16 mouse cellular contexts compared by ENCODE assay signal in genomic region chr8:83805612-83806011, GRCm38 (mm10).
DNase-seq lines count a peak whose midpoint lies in the region; ATAC-seq lines count a peak whose summit lies in the region.
"Had no signal": no experiment of that assay in that cellular context is flagged by ENCODE, and none has a peak within 500 bp of the region (broad histone marks: within the 10 kb centered on the region; RNA-seq: fewer than 3 reads in every experiment).

No protein-coding gene starts in this region.

- no peaks in the 10 kb centered on the region for H3K27me3 ChIP-seq in heart, embryonic 14.5 days (ENCODE audit: control insufficient read depth, insufficient read depth, low read length)
- H3K27me3 ChIP-seq in intestine, embryonic 15.5 days (replicated peaks): no peaks in the 10 kb centered on the region

- H3K27ac ChIP-seq in heart, embryonic 14.5 days (replicated peaks in 1 of 2; ENCODE audit: control insufficient read depth in 1 of 2, insufficient read depth in 1 of 2, low read depth in 2 of 2, low read length in 2 of 2): no peak overlapping the region
- H3K27ac ChIP-seq in intestine, embryonic 15.5 days: no peak overlapping the region
- H3K27ac ChIP-seq: layer of hippocampus, adult 2 months; macrophage; midbrain, embryonic 12.5 days; stomach, postnatal 0 days had no signal

- no peaks in the 10 kb centered on the region for H3K4me1 ChIP-seq in heart, embryonic 14.5 days (ENCODE audit: control insufficient read depth in 2 of 2, insufficient read depth in 2 of 2, low read length in 2 of 2)
- no peaks in the 10 kb centered on the region for H3K4me1 ChIP-seq in intestine, embryonic 15.5 days (replicated peaks)
- H3K4me1 ChIP-seq: midbrain, embryonic 12.5 days had no signal

- H3K4me2 ChIP-seq in heart, embryonic 14.5 days (ENCODE audit: low read length): no peak overlapping the region
- no peak overlapping the region for H3K4me2 ChIP-seq in intestine, embryonic 15.5 days (replicated peaks)
- H3K4me2 ChIP-seq: midbrain, embryonic 12.5 days had no signal

- WGBS in heart, embryonic 14.5 days: 18% methylated on average over 6 of the region's 6 CpGs
- 55% methylated on average over 6 of the region's 6 CpGs for WGBS in intestine, embryonic 15.5 days

- ATAC-seq in heart, embryonic 14.5 days (ENCODE audit: insufficient number of reproducible peaks, insufficient read depth, low FRiP score, low read depth): peak; percentile 35; the same call in 1 of the 2 replicates
- ATAC-seq in intestine, embryonic 15.5 days: no peak
- ATAC-seq: forebrain, embryonic 16.5 days had no signal

- H3K9ac ChIP-seq in heart, embryonic 14.5 days (ENCODE audit: low read length): no peak overlapping the region
- H3K9ac ChIP-seq in intestine, embryonic 15.5 days: no peak overlapping the region
- H3K9ac ChIP-seq: midbrain, embryonic 12.5 days had no signal

- H3K9me3 ChIP-seq in heart, embryonic 14.5 days (ENCODE audit: control insufficient read depth, low read length): no peaks in the 10 kb centered on the region
- no peaks in the 10 kb centered on the region for H3K9me3 ChIP-seq in intestine, embryonic 15.5 days
- H3K9me3 ChIP-seq: midbrain, embryonic 12.5 days had no signal

- H3K36me3 ChIP-seq in heart, embryonic 14.5 days (ENCODE audit: control insufficient read depth, insufficient read depth, low read length): no peaks in the 10 kb centered on the region
- no peaks in the 10 kb centered on the region for H3K36me3 ChIP-seq in intestine, embryonic 15.5 days
- H3K36me3 ChIP-seq: midbrain, embryonic 12.5 days had no signal

- no peak for DNase-seq in heart, adult 9 months (ENCODE audit: low spot score in 2 of 2)
- DNase-seq in kidney, postnatal 10 days: peak; percentile 50
- DNase-seq in kidney, adult 11 months: no peak
- peak; percentile 41 to 67 for DNase-seq in lung, adult 18-20 months
- peak; percentile 75 for DNase-seq in lung, postnatal 25 days (ENCODE audit: low spot score)
- no peak for DNase-seq in adrenal gland, postnatal 25 days
- DNase-seq: cerebellum, adult 9-11 months; left cerebral cortex, postnatal 4 days; right cerebral cortex, postnatal 25 days had no signal

- H3K4me3 ChIP-seq in heart, embryonic 14.5 days (ENCODE audit: control insufficient read depth in 1 of 2, insufficient read depth in 1 of 2, low read depth in 1 of 2, low read length in 2 of 2): no peak overlapping the region
- H3K4me3 ChIP-seq in intestine, embryonic 15.5 days (replicated peaks): no peak overlapping the region
- H3K4me3 ChIP-seq: layer of hippocampus, adult 2 months; midbrain, embryonic 12.5 days had no signal

Comparison
In these comparisons a context has a peak if more than half of its experiments do, and no peak if none do; other contexts are left out.
1. DNase-seq: peak in kidney, postnatal 10 days (single experiment), lung, adult 18-20 months (2 of 2) and lung, postnatal 25 days (single experiment); none in heart, adult 9 months (0 of 2), kidney, adult 11 months (single experiment) and adrenal gland, postnatal 25 days (single experiment).